Mouse (Mus musculus) retina, postnatal 7 days (tissue): ENCODE data around the gene Vmn1r171.
"Not testable (repeated sequence)": the region's sequence is repeated elsewhere in the genome, so short reads cannot be mapped to it uniquely, and the experiment has no call there.

ENCODE experiments used
- DNase-seq: peaks from one replicate; pipeline ENCODE4 v3.0.0-alpha.2; 2012; ENCODE audit warnings: low read depth, low spot score

Vmn1r171 gene

GRCm38 (mm10) chr7:23630422-23630821, at the start of gene Vmn1r171:
TSS of gene Vmn1r171 (plus strand) at chr7:23630722.
- no peak for DNase-seq

DNA sequence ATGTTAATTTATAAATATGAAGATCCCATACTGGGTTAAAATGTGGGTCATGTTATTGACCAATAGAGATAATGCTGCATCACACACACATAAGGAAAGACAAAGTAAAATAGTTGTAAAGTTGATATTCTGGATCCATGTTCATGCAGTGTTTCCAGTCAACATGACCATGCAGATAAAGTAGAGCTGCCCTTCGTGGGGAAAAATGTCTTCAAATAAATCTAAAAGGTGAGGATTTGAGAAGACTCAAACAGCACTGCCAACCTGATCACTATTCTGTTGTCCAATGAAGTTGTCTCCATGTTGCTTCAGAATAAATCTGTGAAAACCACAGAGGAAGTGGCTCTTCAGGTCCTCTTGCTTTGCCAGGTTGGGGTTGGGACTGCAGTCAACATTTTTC, 24.6 kb upstream of the Vmn1r171 start, which contains the start of gene Vmn1r170:
Gene Vmn1r170 (plus strand): TSS at position 301 of the 400 bp plus-strand sequence.
- DNase-seq: not testable (repeated sequence)

GRCm38 (mm10) chr7:23658016-23658415, 27.5 kb downstream of the Vmn1r171 start, which contains the start of gene Vmn1r172:
TSS of gene Vmn1r172 (plus strand) at chr7:23658316.
- DNase-seq: no peak
